Mouse (Mus musculus) sigmoid colon, adult 10 weeks (tissue): ENCODE results near the gene Olfr716. TPM values are rescaled to one million over a fixed set of nuclear protein-coding genes. Genes with fewer than 3 reads are reported as not detected.

Experiments used
- polyA plus RNA-seq: library from polyadenylated mRNA; stranded (reverse); fragments of 350-450 nt; fragmentation: Illumina TruSeq; extraction: RNeasy Lipid Tissue Mini Kit (QIAGEN cat#74804); gene quantifications from one replicate; pipeline ENCODE4 v1.2.3, GENCODE M21; 2014; ENCODE audit warnings: low read depth, low replicate concordance

Gene Olfr716
- polyA plus RNA-seq: not detected

GRCm38 (mm10) chr7:107138027-107138426, at the start of gene Olfr716:
Gene Olfr716, plus strand, starts transcription at chr7:107138327.

GRCm38 (mm10) chr7:107092920-107093319, 45.2 kb upstream of the Olfr716 start, which contains the start of gene Olfr17:
Gene Olfr17, plus strand, starts transcription at chr7:107093220.

GRCm38 (mm10) chr7:107110269-107110668, 27.9 kb upstream of the Olfr716 start, which contains the start of gene Olfr715b:
Gene Olfr715b, minus strand, starts transcription at chr7:107110369.

GRCm38 (mm10) chr7:107130983-107131382, 7.1 kb upstream of the Olfr716 start, which contains the start of gene Olfr715:
Gene Olfr715, minus strand, starts transcription at chr7:107131083.

GRCm38 (mm10) chr7:107166690-107167089, 28.6 kb downstream of the Olfr716 start, which contains the start of gene Nlrp14:
Gene Nlrp14, plus strand, starts transcription at chr7:107166990.

Other genes with a start within 250 kb of the Olfr716 start
- not detected for gene Olfr707, start 237.1 kb upstream of the Olfr716 start, polyA plus RNA-seq
- not detected for gene Olfr1532-ps1, start 230.3 kb upstream of the Olfr716 start, polyA plus RNA-seq
- gene Olfr709-ps1, start 206.1 kb upstream of the Olfr716 start, polyA plus RNA-seq: not detected
- not detected for gene Olfr710, start 190.0 kb upstream of the Olfr716 start, polyA plus RNA-seq
- gene Olfr6, start 174.4 kb upstream of the Olfr716 start, polyA plus RNA-seq: not detected
- not detected for gene Olfr711, start 162.9 kb upstream of the Olfr716 start, polyA plus RNA-seq
- gene Olfr2, start 132.3 kb upstream of the Olfr716 start, polyA plus RNA-seq: not detected
- gene Olfr713, start 107.2 kb upstream of the Olfr716 start, polyA plus RNA-seq: not detected
- gene Olfr714, start 67.3 kb upstream of the Olfr716 start, polyA plus RNA-seq: not detected
- not detected for gene Olfr17, start 45.1 kb upstream of the Olfr716 start, polyA plus RNA-seq
- gene Olfr715b, start 28.0 kb upstream of the Olfr716 start, polyA plus RNA-seq: not detected
- not detected for gene Olfr715, start 7.2 kb upstream of the Olfr716 start, polyA plus RNA-seq
- gene Nlrp14, start 28.7 kb downstream of the Olfr716 start, polyA plus RNA-seq: not detected
- gene Rbmxl2, start 71.1 kb downstream of the Olfr716 start, polyA plus RNA-seq: not detected
- 1.1 TPM for gene Syt9, start 232.4 kb downstream of the Olfr716 start, polyA plus RNA-seq